Mouse (Mus musculus) midbrain, postnatal 0 days (tissue): ENCODE measurements around the gene Catsper3. TPM values are rescaled to one million over a fixed set of nuclear protein-coding genes. Genes with fewer than 3 reads are reported as not detected.

Experiments used
- ATAC-seq: fragments of 200-750 bp; cut with Nextera tagmentation; 2 replicates; pipeline ENCODE4 v1.8.0; 2017; ENCODE audit warnings: moderate number of reproducible peaks, mild to moderate bottlenecking, moderate TSS enrichment, moderate library complexity; ENCODE audit not compliant: low FRiP score
- DNase-seq: peaks from one replicate; pipeline ENCODE4 v3.0.0-alpha.2; 2015; ENCODE audit warnings: low spot score
- H3K27ac ChIP-seq: fragments of 300-500 bp; sonication (generic); 2 replicates; pipeline ENCODE4 v1.5.1; 2014; ENCODE audit warnings: low read depth, mild to moderate bottlenecking, low read length, mixed read lengths
- H3K27me3 ChIP-seq: fragments of 300-500 bp; sonication (generic); 2 replicates; pipeline ENCODE4 v1.6.1; 2014; ENCODE audit warnings: low read length, control low read depth, mixed read lengths; ENCODE audit not compliant: insufficient read depth
- H3K36me3 ChIP-seq: fragments of 300-500 bp; sonication (generic); 2 replicates; pipeline ENCODE4 v1.6.1; 2014; ENCODE audit warnings: low read length, control low read depth, mixed read lengths; ENCODE audit not compliant: insufficient read depth
- H3K4me1 ChIP-seq: fragments of 300-500 bp; sonication (generic); 2 replicates; pipeline ENCODE4 v1.6.1; 2014; ENCODE audit warnings: mild to moderate bottlenecking, control low read depth, antibody characterized with exemption, low read length, mixed read lengths; ENCODE audit not compliant: insufficient read depth
- H3K4me2 ChIP-seq: fragments of 300-500 bp; sonication (generic); 2 replicates; pipeline ENCODE4 v1.6.1; 2014; ENCODE audit warnings: low read depth, mild to moderate bottlenecking, low read length, mixed read lengths; ENCODE audit not compliant: poor library complexity, severe bottlenecking
- H3K4me3 ChIP-seq: fragments of 300-500 bp; sonication (generic); 2 replicates; pipeline ENCODE4 v1.5.1; 2014; ENCODE audit warnings: low read depth, mild to moderate bottlenecking, low read length, moderate library complexity
- H3K9ac ChIP-seq: fragments of 300-500 bp; sonication (generic); replicated peaks from 2 replicates; pipeline ENCODE4 v1.6.1; 2014; ENCODE audit warnings: mild to moderate bottlenecking, low read length, moderate library complexity, mixed read lengths; ENCODE audit not compliant: poor library complexity, severe bottlenecking
- H3K9me3 ChIP-seq: fragments of 300-500 bp; sonication (generic); 2 replicates; pipeline ENCODE4 v1.6.1; 2016; ENCODE audit warnings: low read length, control low read depth
- CTCF ChIP-seq: IDR thresholded peaks from 2 replicates; pipeline ENCODE4 v1.5.1; 2016; ENCODE audit warnings: antibody characterized with exemption, mild to moderate bottlenecking
- WGBS: fragments of 180-500 bp; shearing (Covaris S2); extraction: QIAGEN DNeasy Blood & Tissue Kit; methylation state at CpG from one replicate; pipeline ENCODE4 v1.1.7; 2014; 5-methylcytosine and 5-hydroxymethylcytosine counted together
- polyA plus RNA-seq: library from polyadenylated mRNA; unstranded; fragments of >200 nt; fragmentation: Nextera tagmentation; extraction: Ambion mirVana; gene quantifications from 2 replicates; pipeline ENCODE4 v1.2.1, GENCODE M21; 2015
- total RNA-seq: library from RNA; depleted of rRNA; stranded (reverse); fragments of >200 nt; gene quantifications from 2 replicates; pipeline ENCODE4 v1.2.3, GENCODE M21; 2014; rRNA removed

Catsper3 gene
- total and polyA plus RNA-seq, 2 experiments from 2014 or later: 0.30 TPM; not detected in 1

DNA sequence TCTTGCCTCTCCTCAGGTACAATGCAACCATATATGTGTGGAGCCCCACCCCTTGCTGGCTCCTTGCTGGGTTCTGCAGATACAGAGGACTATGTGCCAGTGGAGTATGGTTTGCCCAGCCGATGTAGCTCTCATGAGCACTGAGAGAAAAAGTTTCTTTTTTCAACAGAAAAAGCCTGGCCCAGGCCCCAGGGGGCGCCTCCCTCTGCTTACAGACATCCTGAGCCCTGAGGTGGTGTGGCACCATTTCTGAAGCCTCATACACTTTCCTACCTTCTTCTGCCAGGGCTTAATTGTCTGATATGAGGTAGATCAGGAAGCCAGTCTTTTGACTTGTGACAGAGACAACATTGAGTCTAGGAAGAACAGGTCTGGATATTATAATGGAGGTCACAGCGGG is 67.8 kb downstream of the Catsper3 start:
- 71% methylated on average over 3 of the region's 3 CpGs for WGBS

DNA sequence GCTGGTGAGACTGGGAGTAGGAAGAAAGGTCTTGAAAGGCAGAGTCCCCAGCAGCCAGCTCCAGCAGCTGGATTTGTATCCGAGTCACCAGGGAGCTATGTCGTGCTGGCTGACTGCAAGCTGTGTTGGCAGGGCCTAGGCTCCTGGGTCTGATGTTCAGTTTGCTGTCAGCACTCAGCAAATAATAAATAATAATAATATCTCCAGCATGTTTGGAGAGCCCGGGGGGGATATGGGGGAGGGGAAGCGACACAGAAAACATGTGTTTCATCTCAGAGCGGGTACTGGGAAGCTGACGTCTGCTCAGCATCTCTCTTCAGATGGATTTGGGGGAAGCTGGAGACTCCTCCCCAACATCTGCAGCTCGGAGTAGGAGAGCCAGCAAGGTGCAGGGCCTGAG is 71.4 kb downstream of the Catsper3 start:
- Histone ChIP-seq H3K4me2 (no peak overlapping the region), H3K27ac (no peak overlapping the region), H3K27me3 (peaks cover 6% of the 10 kb centered on the region; the same call in 1 of the 2 replicates), H3K36me3 (no peaks in the 10 kb centered on the region), H3K9ac (no peak overlapping the region), H3K4me3 (no peak overlapping the region), H3K9me3 (no peaks in the 10 kb centered on the region), H3K4me1 (no peaks in the 10 kb centered on the region)
- WGBS: 64% methylated on average over 7 of the region's 7 CpGs
- DNase-seq (no peak), ATAC-seq (no peak)
- no peak for TF ChIP-seq CTCF

More for the DNA sequence above, 67.8 kb downstream of the Catsper3 start:
- no peak for DNase-seq
- no peak for ATAC-seq
- Histone ChIP-seq H3K4me2 (no peak overlapping the region), H3K27ac (no peak overlapping the region), H3K4me3 (no peak overlapping the region), H3K9me3 (no peaks in the 10 kb centered on the region), H3K9ac (no peak overlapping the region), H3K36me3 (no peaks in the 10 kb centered on the region), H3K27me3 (peaks cover 22% of the 10 kb centered on the region; the same call in 1 of the 2 replicates), H3K4me1 (no peaks in the 10 kb centered on the region)
- TF ChIP-seq CTCF: no peak

DNA sequence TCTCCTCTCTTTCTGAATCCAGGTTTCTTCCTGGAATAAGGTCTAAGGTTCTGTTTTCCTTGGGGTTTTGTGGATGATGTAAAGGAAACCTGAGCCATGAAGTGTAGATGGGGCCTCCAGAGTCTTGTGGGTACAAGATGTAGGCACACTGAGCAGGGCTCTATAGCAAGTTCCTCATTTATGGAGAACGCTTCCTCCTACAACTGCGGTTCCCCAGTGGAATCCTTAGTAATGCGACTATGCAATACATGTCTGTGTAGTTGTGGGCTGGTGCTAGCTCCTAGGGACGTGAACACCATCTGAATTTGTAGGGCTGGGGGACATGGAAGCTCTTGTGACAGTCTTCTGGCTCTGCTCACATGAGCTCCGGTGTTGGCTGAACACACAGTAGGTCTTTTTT is 74.1 kb downstream of the Catsper3 start:
- Histone ChIP-seq H3K27me3 (0 out of 2 replicates have a peak, but pooled peaks cover 6% of the 10 kb centered on the region), H3K9me3 (no peaks in the 10 kb centered on the region), H3K4me3 (no peak overlapping the region), H3K9ac (no peak overlapping the region), H3K4me1 (no peaks in the 10 kb centered on the region), H3K27ac (no peak overlapping the region), H3K36me3 (no peaks in the 10 kb centered on the region), H3K4me2 (no peak overlapping the region)
- ATAC-seq: no peak
- DNase-seq: no peak
- no peak for TF ChIP-seq CTCF
- 88% methylated on average over 5 of the region's 5 CpGs for WGBS

Other genes starting within 250 kb of the Catsper3 start
- 51.9 and 58.9 TPM in 2 replicates for gene Ddx41, start 247.9 kb upstream of the Catsper3 start, total RNA-seq
- gene Ddx41, start 247.9 kb upstream of the Catsper3 start, polyA plus RNA-seq: 45.4 and 49.1 TPM in 2 replicates
- 73.9 and 90.6 TPM in 2 replicates for gene Fam193b, start 213.4 kb upstream of the Catsper3 start, total RNA-seq
- gene Fam193b, start 213.4 kb upstream of the Catsper3 start, polyA plus RNA-seq: 42.7 and 43.5 TPM in 2 replicates
- 57.6 and 62.5 TPM in 2 replicates for gene Tmed9, start 210.8 kb upstream of the Catsper3 start, total RNA-seq
- 101 and 102 TPM in 2 replicates for gene Tmed9, start 210.8 kb upstream of the Catsper3 start, polyA plus RNA-seq
- gene B4galt7, start 184.7 kb upstream of the Catsper3 start, total RNA-seq: 62.6 and 67.7 TPM in 2 replicates
- 50.1 and 55.1 TPM in 2 replicates for gene B4galt7, start 184.7 kb upstream of the Catsper3 start, polyA plus RNA-seq
- gene Caml, start 161.6 kb upstream of the Catsper3 start, total RNA-seq: 90.6 and 101 TPM in 2 replicates
- 113 and 114 TPM in 2 replicates for gene Caml, start 161.6 kb upstream of the Catsper3 start, polyA plus RNA-seq
- 22.3 and 29.8 TPM in 2 replicates for gene Ddx46, start 149.5 kb upstream of the Catsper3 start, total RNA-seq
- gene Ddx46, start 149.5 kb upstream of the Catsper3 start, polyA plus RNA-seq: 20.4 and 21.9 TPM in 2 replicates
- gene B230219D22Rik, start 91.4 kb upstream of the Catsper3 start, total RNA-seq: 164 and 177 TPM in 2 replicates
- 58.4 and 62.8 TPM in 2 replicates for gene B230219D22Rik, start 91.4 kb upstream of the Catsper3 start, polyA plus RNA-seq
- gene Txndc15, start 69.9 kb upstream of the Catsper3 start, total RNA-seq: 93.4 and 108 TPM in 2 replicates
- 137 and 142 TPM in 2 replicates for gene Txndc15, start 69.9 kb upstream of the Catsper3 start, polyA plus RNA-seq
- gene Pcbd2, start 57.2 kb upstream of the Catsper3 start, total RNA-seq: 7.2 and 8.6 TPM in 2 replicates
- 28.2 and 30.6 TPM in 2 replicates for gene Pcbd2, start 57.2 kb upstream of the Catsper3 start, polyA plus RNA-seq
- 1.9 and 3.3 TPM in 2 replicates for gene Pitx1, start 51.6 kb downstream of the Catsper3 start, total RNA-seq
- 2.2 and 2.7 TPM in 2 replicates for gene Pitx1, start 51.6 kb downstream of the Catsper3 start, polyA plus RNA-seq